Mouse (Mus musculus) midbrain, embryonic 10.5 days (tissue): ENCODE results near the gene Gm21411. TPM values are rescaled to one million over a fixed set of nuclear protein-coding genes. Genes with fewer than 3 reads are reported as not detected.
"Not testable (repeated sequence)": the region's sequence is repeated elsewhere in the genome, so short reads cannot be mapped to it uniquely, and the experiment has no call there.

Source experiments
- DNase-seq: peaks from one replicate; pipeline ENCODE4 v3.0.0-alpha.2; 2017; ENCODE audit warnings: low spot score
- H3K27ac ChIP-seq: fragments of 300-500 bp; sonication (generic); replicated peaks from 2 replicates; pipeline ENCODE4 v1.5.1; 2016; ENCODE audit warnings: mild to moderate bottlenecking
- H3K27me3 ChIP-seq: fragments of 300-500 bp; sonication (generic); 2 replicates; pipeline ENCODE4 v1.6.1; 2016; ENCODE audit warnings: low read depth, mild to moderate bottlenecking; ENCODE audit not compliant: poor library complexity, severe bottlenecking
- H3K36me3 ChIP-seq: fragments of 300-500 bp; sonication (generic); 2 replicates; pipeline ENCODE4 v1.6.1; 2016; ENCODE audit warnings: mild to moderate bottlenecking, moderate library complexity
- H3K4me1 ChIP-seq: fragments of 300-500 bp; sonication (generic); 2 replicates; pipeline ENCODE4 v1.6.1; 2016
- H3K4me3 ChIP-seq: fragments of 300-500 bp; sonication (generic); 2 replicates; pipeline ENCODE4 v1.5.1; 2016; ENCODE audit warnings: mild to moderate bottlenecking, moderate library complexity
- H3K9me3 ChIP-seq: fragments of 300-500 bp; sonication (generic); replicated peaks from 2 replicates; pipeline ENCODE4 v1.6.1; 2016; ENCODE audit warnings: mild to moderate bottlenecking
- WGBS: fragments of 180-500 bp; shearing (Covaris S2); methylation state at CpG from one replicate; pipeline ENCODE4 v1.1.7; 2016; 5-methylcytosine and 5-hydroxymethylcytosine counted together
- polyA plus RNA-seq: library from polyadenylated mRNA; unstranded; fragments of >200 nt; fragmentation: Nextera tagmentation; extraction: Ambion mirVana; gene quantifications from 2 replicates; pipeline ENCODE4 v1.2.1, GENCODE M21; 2016

Gm21411 gene
- polyA plus RNA-seq: not detected in 2 replicates

DNA sequence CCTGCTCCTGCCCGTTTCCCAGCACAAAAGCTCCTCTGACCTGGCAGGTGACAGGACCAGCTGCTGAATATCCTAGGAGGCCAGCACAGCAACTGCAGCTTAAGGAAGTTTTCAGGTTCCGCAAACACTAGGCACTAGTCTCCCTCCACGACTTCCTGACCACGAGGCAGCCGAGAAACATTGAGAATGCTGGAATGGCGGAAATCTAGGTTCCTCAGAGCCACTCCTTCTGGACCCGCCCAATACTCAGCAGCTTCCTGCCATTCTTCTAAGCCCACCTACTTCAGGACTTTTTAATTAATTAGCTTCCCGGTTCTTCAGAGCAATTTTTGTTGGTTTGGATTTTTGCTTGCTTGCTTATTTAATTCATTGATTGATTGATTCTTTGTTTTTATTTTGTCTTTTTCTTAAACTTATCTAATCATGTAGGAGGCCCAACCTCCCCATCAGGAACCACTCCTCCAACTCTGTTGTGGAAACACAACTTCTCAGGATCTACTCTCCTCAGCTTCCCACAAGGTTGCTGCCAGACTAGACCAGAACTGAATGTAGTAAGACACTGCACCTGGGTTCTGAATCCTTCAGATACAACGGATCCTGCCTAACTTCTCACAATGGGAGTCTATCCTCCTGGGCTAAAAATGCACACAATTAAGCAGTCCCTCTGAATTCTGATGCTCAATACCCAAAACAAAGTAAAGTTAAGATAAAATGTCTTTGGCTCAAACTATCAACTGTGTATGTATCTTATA, at the start of gene Gm21411:
Gene Gm21411 (minus strand): TSS at position 205 of the 752 bp plus-strand sequence.
- 81% methylated on average over 9 of the region's 9 CpGs for WGBS
- H3K4me1 ChIP-seq, H3K27ac ChIP-seq, H3K36me3 ChIP-seq, H3K4me3 ChIP-seq, DNase-seq, H3K27me3 ChIP-seq: not testable (repeated sequence)
- H3K9me3 ChIP-seq: peaks cover 31% of the 10 kb centered on the region; the same call in 1 of the 2 replicates

DNA sequence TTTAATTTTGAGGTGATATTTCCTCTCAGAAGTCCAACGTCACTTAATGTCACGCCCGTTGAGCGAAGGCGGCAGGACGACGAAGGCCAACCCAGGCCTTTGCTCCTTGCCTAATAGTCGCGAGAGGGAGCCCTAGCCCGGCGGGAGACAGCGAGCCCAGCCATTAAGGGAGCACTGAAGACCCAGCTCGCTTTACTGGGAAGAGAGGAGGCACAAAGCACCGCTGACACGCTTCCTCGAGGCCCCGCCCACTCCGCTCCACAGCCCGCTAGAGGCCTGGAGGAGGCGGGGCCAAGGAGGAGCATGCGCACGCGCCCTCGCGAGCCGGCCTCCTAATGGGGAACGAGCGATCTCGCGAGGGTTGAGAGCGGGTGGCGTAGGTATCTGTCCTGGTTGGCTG, 32.3 kb upstream of the Gm21411 start:
- not testable (repeated sequence) for H3K27me3 ChIP-seq, H3K4me3 ChIP-seq, H3K27ac ChIP-seq, H3K4me1 ChIP-seq, H3K36me3 ChIP-seq, DNase-seq
- 63% methylated on average over 32 of the region's 32 CpGs for WGBS
- peaks cover 33% of the 10 kb centered on the region for H3K9me3 ChIP-seq

DNA sequence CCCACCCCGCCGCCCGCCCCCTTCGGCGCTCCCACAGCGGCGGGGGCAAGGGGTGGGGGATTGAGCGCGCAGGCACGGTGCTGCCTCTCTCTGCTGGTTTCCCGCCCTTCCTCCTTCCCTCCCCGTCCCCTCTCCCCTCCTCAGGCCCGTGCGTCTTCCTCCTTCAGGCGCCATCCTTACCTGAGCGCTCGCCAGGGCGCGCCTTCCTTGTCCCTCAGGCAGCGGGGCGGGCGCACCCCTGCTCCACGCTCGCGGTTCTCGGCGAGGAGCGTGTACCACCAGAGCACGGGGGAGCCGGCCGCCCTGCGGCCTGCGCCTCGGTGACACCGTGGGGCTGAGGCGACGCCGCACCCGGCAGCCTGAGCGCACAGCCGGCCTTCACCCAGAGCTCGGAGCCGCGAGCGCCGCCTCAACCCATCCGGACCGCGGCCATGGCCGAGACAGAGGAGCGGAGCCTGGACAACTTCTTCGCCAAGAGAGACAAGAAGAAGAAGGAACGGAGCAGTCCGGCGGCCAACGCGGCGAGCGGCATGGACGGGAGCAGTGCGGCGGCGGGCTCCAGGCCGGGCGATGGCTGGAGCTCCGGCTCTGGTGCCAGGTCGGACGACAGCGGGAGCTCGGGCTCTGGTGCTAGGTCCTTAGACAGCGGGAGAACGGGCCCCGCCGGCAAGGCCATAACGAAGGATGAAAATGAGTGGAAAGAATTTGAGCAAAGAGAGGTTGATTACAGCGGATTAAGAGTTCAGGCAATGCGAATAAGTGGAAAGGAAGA, 23.1 kb upstream of the Gm21411 start:
- whole genome bisulfite sequencing: 8% methylated on average over 63 of the region's 77 CpGs

DNA sequence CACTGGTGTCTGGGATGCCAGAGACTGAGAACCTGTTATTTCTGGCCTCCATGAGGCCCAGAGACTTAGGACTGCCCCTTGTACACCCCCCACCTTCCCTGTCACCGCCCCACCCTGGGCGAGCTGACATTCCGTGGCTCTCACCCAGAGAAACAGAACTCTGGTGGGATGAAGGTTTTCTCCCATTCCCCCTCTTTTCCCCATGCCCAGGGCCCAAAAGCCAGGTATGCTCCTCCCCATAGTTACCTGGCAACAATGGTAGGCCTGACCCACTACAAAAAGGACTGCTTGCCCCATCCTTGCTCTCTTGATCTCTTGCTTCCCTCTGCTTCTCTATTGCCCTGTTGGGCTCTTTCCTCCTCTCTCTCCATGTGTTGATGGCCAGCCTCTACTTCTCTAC, 5.8 kb upstream of the Gm21411 start:
- 95% methylated on average over 3 of the region's 3 CpGs for WGBS
- no peak overlapping the region for H3K4me3 ChIP-seq
- peaks cover 45% of the 10 kb centered on the region for H3K9me3 ChIP-seq
- no peak overlapping the region for H3K27ac ChIP-seq
- H3K36me3 ChIP-seq: no peaks in the 10 kb centered on the region
- no peaks in the 10 kb centered on the region for H3K27me3 ChIP-seq
- DNase-seq: no peak
- no peaks in the 10 kb centered on the region for H3K4me1 ChIP-seq

More for the DNA sequence above, 23.1 kb upstream of the Gm21411 start:
- no peak overlapping the region; the same call in 1 of the 2 replicates for H3K27ac ChIP-seq
- H3K27me3 ChIP-seq: peaks cover 9% of the 10 kb centered on the region
- peaks cover 53% of the 10 kb centered on the region for H3K9me3 ChIP-seq
- H3K4me1 ChIP-seq: peaks cover 7% of the 10 kb centered on the region
- peak; percentile 32 for DNase-seq
- H3K4me3 ChIP-seq: peak overlapping the region; percentile 51
- no peaks in the 10 kb centered on the region for H3K36me3 ChIP-seq

DNA sequence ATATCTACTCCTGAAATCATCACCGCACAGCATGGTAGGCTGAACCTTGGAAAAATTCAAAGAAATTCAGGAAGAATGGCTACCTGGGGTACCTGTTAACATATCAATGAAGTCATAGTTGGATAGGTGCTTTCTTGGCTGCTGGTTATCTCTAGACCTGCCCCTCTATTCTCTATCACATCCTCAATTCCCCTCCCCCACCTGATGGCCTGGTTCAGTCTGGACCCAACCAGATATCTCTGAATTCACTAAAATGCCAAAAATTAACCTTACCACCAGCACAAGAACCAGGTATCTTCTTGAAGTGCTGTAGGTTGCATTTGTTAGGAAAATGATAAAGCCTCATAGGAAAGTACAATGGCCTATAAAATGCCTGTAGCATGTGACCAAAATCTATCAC, 1.3 kb downstream of the Gm21411 start:
- WGBS: 97% methylated on average over 1 of the region's 1 CpGs
- H3K36me3 ChIP-seq, H3K4me1 ChIP-seq, DNase-seq, H3K4me3 ChIP-seq, H3K27me3 ChIP-seq, H3K27ac ChIP-seq: not testable (repeated sequence)
- peaks cover 27% of the 10 kb centered on the region; the same call in 1 of the 2 replicates for H3K9me3 ChIP-seq

DNA sequence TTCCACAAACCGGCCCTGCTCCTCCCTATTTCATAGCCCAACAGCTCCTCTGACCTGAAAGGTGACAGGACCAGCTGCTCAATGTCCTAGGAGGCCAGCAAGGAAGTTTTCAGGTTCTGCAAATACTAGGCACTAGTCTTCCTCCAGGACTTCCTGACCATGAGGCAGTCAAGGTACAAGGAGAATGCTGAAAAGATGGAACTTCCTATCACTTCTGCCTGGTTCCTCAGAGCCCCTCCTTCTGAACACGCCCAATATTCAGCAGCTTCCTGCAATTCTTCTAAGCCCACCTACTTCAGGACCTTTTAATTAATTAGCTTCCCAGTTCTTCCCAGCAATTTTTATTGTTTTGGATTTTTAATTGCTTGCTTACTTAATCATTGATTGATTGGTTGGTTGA, 4.6 kb downstream of the Gm21411 start:
- not testable (repeated sequence) for H3K27ac ChIP-seq, DNase-seq, H3K27me3 ChIP-seq, H3K36me3 ChIP-seq, H3K4me1 ChIP-seq, H3K4me3 ChIP-seq
- peaks cover 12% of the 10 kb centered on the region; the same call in 1 of the 2 replicates for H3K9me3 ChIP-seq
- 79% methylated on average over 2 of the region's 2 CpGs for WGBS

DNA sequence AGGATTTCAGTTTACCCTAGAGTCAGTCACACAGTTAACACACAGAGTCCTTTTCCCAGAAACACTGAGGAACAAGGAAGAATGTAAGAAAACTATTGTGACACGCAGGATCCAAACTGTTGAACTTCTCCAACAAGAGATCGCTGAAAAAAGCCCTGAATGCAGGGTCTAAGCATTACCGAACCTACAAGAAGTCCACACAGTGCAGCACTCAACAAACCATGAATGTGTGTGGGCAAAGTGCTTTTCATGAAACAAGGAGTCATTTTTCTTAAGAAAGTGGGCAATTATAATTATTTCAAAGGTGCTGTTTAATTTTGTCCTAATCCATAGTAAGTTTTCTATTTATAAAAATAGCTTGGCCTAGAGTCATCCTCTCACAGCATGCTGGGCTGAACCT, 6.3 kb downstream of the Gm21411 start:
- not testable (repeated sequence) for DNase-seq, H3K4me1 ChIP-seq, H3K4me3 ChIP-seq, H3K36me3 ChIP-seq, H3K27ac ChIP-seq, H3K27me3 ChIP-seq, H3K9me3 ChIP-seq
- 59% methylated on average over 3 of the region's 3 CpGs for WGBS

Other genes with a start within 250 kb of the Gm21411 start
- gene Zfp989, start 62.4 kb upstream of the Gm21411 start, polyA plus RNA-seq: not detected in 2 replicates
- 0.04 TPM in 1 of 2 replicates, not detected in the other for gene Rex2, start 112.3 kb upstream of the Gm21411 start, polyA plus RNA-seq
- 6.5 and 7.7 TPM in 2 replicates for gene Zfp991, start 222.4 kb upstream of the Gm21411 start, polyA plus RNA-seq